Mouse (Mus musculus): ENCODE results near the gene Basp1. TPM values are rescaled to one million over a fixed set of nuclear protein-coding genes. Genes with fewer than 3 reads are reported as not detected.

Basp1 gene
- polyA plus RNA-seq, 1 experiment: 9.5 TPM

DNA sequence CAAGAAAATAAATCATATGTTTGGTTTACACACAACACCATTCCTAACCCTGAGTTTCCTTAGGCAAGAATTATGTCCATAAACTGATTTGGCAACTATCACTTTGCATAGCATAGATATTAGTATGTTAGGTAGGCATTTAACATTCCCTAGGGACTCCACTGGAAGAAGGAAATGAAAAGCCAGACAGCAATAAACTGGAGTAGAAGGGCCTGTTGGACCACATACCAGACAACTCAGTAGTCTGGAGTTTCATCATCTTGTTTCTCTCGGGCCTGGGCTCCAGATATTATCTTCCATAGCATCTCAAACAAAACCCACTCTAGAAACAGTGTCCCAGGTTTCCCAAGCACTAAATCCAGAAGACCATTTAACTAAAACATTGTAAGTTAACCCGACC is 91.0 kb downstream of the Basp1 start:
- H3K27me3 ChIP-seq (ENCODE audit: control insufficient read depth, insufficient read depth, low read length): no peaks in the 10 kb centered on the region
- H3K4me1 ChIP-seq (ENCODE audit: control insufficient read depth, insufficient read depth, insufficient read length): no peaks in the 10 kb centered on the region
- no peak for TF ChIP-seq POLR2A (IDR thresholded peaks at IDR 0.05; ENCODE audit: low read depth, low read length)
- no peak for TF ChIP-seq CTCF (IDR thresholded peaks at IDR 0.05; ENCODE audit: extremely low read depth, insufficient read depth, insufficient read length, insufficient replicate concordance)
- H3K27ac ChIP-seq (ENCODE audit: insufficient read depth, low read length): no peak overlapping the region
- H3K4me3 ChIP-seq (ENCODE audit: extremely low read depth, insufficient read depth, insufficient read length): no peak overlapping the region
- 84% methylated on average over 2 of the region's 2 CpGs for WGBS
- no peak for DNase-seq (ENCODE audit: low read depth in 1 of 2, low spot score in 2 of 2)
- H3K36me3 ChIP-seq (ENCODE audit: control insufficient read depth, insufficient read depth, low read length): no peaks in the 10 kb centered on the region

DNA sequence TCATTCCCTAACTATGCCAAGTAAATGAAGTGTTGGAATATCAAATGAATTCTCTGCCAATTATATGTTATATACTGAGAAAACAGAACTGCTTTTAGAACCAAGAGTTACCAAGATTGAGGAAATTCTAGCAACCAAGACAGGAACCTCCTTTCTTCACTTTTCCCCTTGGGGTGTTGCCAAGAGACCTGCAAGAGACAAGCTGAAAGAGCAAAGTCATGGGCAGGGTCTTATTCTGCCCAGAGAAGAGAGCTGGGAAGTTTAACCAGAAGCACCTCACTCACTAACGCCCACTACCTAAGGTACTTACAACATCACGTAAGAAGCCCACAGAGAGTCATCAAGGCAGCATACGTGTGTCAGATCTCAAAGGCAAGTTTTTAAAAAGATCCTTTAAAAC is 91.5 kb downstream of the Basp1 start:
- 70% methylated on average over 3 of the region's 3 CpGs for WGBS
- H3K4me1 ChIP-seq (ENCODE audit: control insufficient read depth, insufficient read depth, insufficient read length): no peaks in the 10 kb centered on the region
- no peak overlapping the region for H3K4me3 ChIP-seq (ENCODE audit: extremely low read depth, insufficient read depth, insufficient read length)
- TF ChIP-seq POLR2A (IDR thresholded peaks at IDR 0.05; ENCODE audit: low read depth, low read length): no peak
- TF ChIP-seq CTCF (IDR thresholded peaks at IDR 0.05; ENCODE audit: extremely low read depth, insufficient read depth, insufficient read length, insufficient replicate concordance): no peak
- no peaks in the 10 kb centered on the region for H3K27me3 ChIP-seq (ENCODE audit: control insufficient read depth, insufficient read depth, low read length)
- DNase-seq (ENCODE audit: low read depth in 1 of 2, low spot score in 2 of 2): no peak
- no peak overlapping the region for H3K27ac ChIP-seq (ENCODE audit: insufficient read depth, low read length)
- no peaks in the 10 kb centered on the region for H3K36me3 ChIP-seq (ENCODE audit: control insufficient read depth, insufficient read depth, low read length)

DNA sequence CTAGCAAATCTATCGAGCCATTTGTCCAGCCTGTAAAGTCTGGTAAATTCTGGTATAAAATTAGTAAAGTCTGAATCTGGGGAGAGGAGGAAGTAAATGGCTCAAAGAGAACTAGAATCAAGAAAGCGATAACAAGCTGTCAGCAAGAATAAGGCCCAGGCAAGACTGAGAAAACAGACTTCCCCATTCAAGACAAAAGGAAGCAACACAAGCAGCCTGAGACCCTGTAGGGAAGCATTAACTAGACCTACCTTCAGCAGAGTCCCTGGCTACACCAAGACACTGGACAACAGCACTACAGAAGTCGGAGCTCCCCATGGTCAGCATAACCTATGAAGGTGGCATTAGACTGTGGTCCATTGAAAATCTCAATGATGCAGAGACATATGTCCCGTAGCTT is 91.9 kb downstream of the Basp1 start:
- Histone ChIP-seq H3K36me3 (ENCODE audit: control insufficient read depth, insufficient read depth, low read length) (no peaks in the 10 kb centered on the region), H3K27ac (ENCODE audit: insufficient read depth, low read length) (no peak overlapping the region; the same call in 1 of the 2 replicates), H3K27me3 (ENCODE audit: control insufficient read depth, insufficient read depth, low read length) (no peaks in the 10 kb centered on the region), H3K4me3 (ENCODE audit: extremely low read depth, insufficient read depth, insufficient read length) (no peak overlapping the region), H3K4me1 (ENCODE audit: control insufficient read depth, insufficient read depth, insufficient read length) (no peaks in the 10 kb centered on the region)
- TF ChIP-seq CTCF (IDR thresholded peaks at IDR 0.05; ENCODE audit: extremely low read depth, insufficient read depth, insufficient read length, insufficient replicate concordance) (no peak), POLR2A (IDR thresholded peaks at IDR 0.05; ENCODE audit: low read depth, low read length) (no peak)
- 51% methylated on average over 4 of the region's 4 CpGs for WGBS
- DNase-seq (ENCODE audit: low read depth in 1 of 2, low spot score in 2 of 2): no peak

DNA sequence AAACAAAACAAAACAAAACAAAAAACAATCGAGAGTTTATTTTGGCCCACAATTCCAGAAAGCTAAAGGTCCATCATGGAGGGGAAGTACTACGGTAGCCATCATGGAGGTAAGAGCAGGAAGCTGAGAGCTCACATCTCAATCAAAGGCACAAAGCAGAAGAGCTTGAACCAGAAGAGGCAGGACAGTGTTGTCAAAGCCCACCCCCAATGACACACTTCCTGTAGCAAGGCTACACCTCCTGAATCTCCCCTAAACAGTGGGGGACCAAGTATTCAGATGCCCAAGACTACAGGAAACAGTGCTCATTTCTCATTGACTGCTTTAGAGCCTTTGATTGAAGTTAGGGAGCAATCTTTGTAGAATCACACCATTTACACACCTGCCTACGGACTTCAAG is 99.1 kb downstream of the Basp1 start:
- 88% methylated on average over 3 of the region's 3 CpGs for WGBS
- H3K27ac ChIP-seq (ENCODE audit: insufficient read depth, low read length): no peak overlapping the region
- DNase-seq (ENCODE audit: low read depth in 1 of 2, low spot score in 2 of 2): no peak
- TF ChIP-seq CTCF (IDR thresholded peaks at IDR 0.05; ENCODE audit: extremely low read depth, insufficient read depth, insufficient read length, insufficient replicate concordance) (no peak), POLR2A (IDR thresholded peaks at IDR 0.05; ENCODE audit: low read depth, low read length) (no peak)
- no peaks in the 10 kb centered on the region for H3K27me3 ChIP-seq (ENCODE audit: control insufficient read depth, insufficient read depth, low read length)
- no peak overlapping the region for H3K4me3 ChIP-seq (ENCODE audit: extremely low read depth, insufficient read depth, insufficient read length)
- H3K36me3 ChIP-seq (ENCODE audit: control insufficient read depth, insufficient read depth, low read length): no peaks in the 10 kb centered on the region
- no peaks in the 10 kb centered on the region for H3K4me1 ChIP-seq (ENCODE audit: control insufficient read depth, insufficient read depth, insufficient read length)

Other genes with a start within 250 kb of the Basp1 start
- 14.1 and 14.6 TPM in 2 replicates for gene Myo10, start 208.8 kb upstream of the Basp1 start, polyA plus RNA-seq (2012; rRNA removed)